Mouse (Mus musculus) ES-Bruce4 (cell line): ENCODE measurements at regions not wholly inside any gene's neighbourhood (a gene's known extent, or its start where the extent isn't known, plus 50 kb on each side); places are given as distances from the start of the nearest gene placed in this dataset.

Experiments
- CTCF ChIP-seq: IDR thresholded peaks from one replicate; pipeline ENCODE4 v1.8.1; 2011; ENCODE audit warnings: low read depth, low read length
- POLR2A ChIP-seq: IDR thresholded peaks from one replicate; pipeline ENCODE4 v1.8.1; 2011; ENCODE audit warnings: low read length; ENCODE audit not compliant: insufficient read depth

- TF ChIP-seq CTCF: no peak
- no peak for TF ChIP-seq POLR2A
Measured at GRCm38 (mm10) chr3:147170106-147170505, 317.9 kb downstream of the Ttll7 start.
